Mouse (Mus musculus) hematopoietic stem cell, adult 5-6 weeks (primary cell): ENCODE results near the gene Fggy. TPM values are rescaled to one million over a fixed set of nuclear protein-coding genes. Genes with fewer than 3 reads are reported as not detected.
A peak's percentile ranks its signal among the peaks of the same experiment; 100 is the strongest.

Experiments
- ATAC-seq, 2 experiments: fragments of 125-278 bp in 1 of 2; replicated peaks in 1 of 2; 2 replicates each; pipeline ENCODE4 v1.8.0; 2016 to 2017; ENCODE audit warnings: inconsistent platforms in 2 of 2, mild to moderate bottlenecking in 2 of 2, moderate number of reproducible peaks in 2 of 2, low read depth in 1 of 2, moderate TSS enrichment in 1 of 2; ENCODE audit not compliant: low FRiP score in 2 of 2, poor library complexity in 2 of 2, severe bottlenecking in 2 of 2, insufficient read depth in 1 of 2, low TSS enrichment in 1 of 2
- total RNA-seq: library from RNA; stranded (forward); fragments of 172-1452, 232-1000 nt; gene quantifications from 2 replicates; pipeline ENCODE4 v1.2.3, GENCODE M21; 2017

The Fggy gene
- total RNA-seq, 1 experiment from 2014 or later, result 21.1 TPM

DNA sequence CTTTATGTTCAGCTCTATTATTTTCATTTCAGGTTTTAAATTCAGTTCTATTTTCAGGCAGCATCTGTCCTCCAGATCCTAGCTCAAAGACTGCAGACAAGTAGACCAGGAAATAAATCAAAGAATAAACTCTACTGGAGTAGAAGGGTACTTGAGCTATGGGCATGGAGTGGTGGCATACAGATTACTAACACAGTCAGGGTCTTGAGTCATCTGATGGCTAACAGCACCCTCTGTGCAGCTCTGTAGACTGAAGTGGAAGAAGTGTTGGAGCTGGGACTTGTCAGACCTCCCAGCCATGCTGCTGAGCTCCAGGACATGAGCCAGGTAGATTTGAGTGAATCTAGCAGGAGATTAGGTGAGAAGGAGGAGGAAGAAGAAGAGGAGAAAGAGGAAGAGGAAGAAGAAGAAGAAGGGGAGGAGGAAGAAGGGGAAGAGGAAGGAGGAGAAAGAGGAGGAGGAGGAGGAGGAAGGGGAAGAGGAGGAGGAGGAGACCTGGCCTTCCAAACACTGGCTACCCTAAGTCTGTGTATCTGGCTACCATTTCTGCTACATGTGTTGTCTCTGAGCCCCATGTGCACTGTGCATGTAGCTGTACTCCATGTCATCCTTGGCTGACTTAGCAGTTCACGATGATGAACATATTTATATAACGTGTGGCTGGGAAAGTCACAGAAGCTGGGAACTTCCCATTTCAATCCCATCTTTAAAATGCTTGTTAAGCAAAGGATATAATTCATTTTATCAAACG, 91.7 kb downstream of the Fggy start:
- ATAC-seq, result no peak

GRCm38 (mm10) chr4:95649552-95649905, 92.2 kb downstream of the Fggy start:
- no peak for ATAC-seq

GRCm38 (mm10) chr4:95649980-95650379, 92.7 kb downstream of the Fggy start:
- no peak for ATAC-seq

GRCm38 (mm10) chr4:95652044-95652443, 94.7 kb downstream of the Fggy start:
- ATAC-seq, result no peak

GRCm38 (mm10) chr4:95653296-95653912, 96.1 kb downstream of the Fggy start:
- ATAC-seq, result no peak

DNA sequence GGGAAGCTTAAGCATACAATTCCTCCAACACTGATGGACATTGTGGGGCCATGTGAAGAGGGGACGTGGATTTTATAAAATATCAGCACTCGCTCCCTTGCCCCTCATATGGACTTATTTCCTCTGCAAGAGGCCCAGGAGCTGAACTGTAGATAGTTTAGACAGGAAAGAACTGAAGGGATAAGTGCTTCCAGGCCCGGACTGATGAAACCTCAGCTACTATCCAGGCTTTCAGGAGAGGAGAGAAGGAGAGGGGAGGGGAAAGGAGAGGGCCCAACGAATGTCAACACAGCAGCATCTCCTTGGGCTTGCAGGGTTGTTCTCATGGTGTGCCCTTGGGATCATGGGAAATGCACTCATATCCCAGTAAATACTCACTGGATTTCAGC, 96.6 kb downstream of the Fggy start:
- no peak for ATAC-seq

DNA sequence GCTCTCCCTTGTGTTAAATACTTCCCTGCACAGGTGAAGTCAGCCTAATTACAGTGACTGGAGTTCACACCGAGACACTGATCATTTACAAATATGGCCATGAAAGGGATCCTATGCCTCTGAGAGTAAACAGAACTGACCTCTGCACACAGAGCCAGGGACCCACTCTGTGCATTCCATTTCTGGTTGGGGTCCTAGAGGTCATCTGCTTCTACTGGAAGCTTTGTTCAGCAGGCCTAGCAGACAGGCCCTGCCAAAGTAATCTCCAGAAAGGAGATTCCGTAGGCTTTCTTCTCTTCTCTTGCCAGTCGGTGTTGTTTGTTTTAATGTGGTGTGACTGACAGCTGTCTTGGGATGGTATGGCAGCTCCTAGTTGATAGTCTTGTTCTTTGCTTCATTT, 101.7 kb downstream of the Fggy start:
- ATAC-seq, result no peak

- no peak for ATAC-seq
Observed at GRCm38 (mm10) chr4:95663596-95663995, 106.3 kb downstream of the Fggy start.

- ATAC-seq, result no peak
Observed at GRCm38 (mm10) chr4:95664327-95664726, 107.0 kb downstream of the Fggy start.

- no peak for ATAC-seq
Observed at GRCm38 (mm10) chr4:95666284-95666889, 109.1 kb downstream of the Fggy start.

GRCm38 (mm10) chr4:95666896-95667295, 109.6 kb downstream of the Fggy start:
- ATAC-seq, result no peak

GRCm38 (mm10) chr4:95667595-95667994, 110.3 kb downstream of the Fggy start:
- ATAC-seq, result no peak

- ATAC-seq, result no peak
Observed at GRCm38 (mm10) chr4:95668543-95668942, 111.2 kb downstream of the Fggy start.

- ATAC-seq, result no peak
Observed at GRCm38 (mm10) chr4:95669336-95669735, 112.0 kb downstream of the Fggy start.

- ATAC-seq, result peak; percentile 29 to 42; a peak in 2 of 4 replicates
Observed at GRCm38 (mm10) chr4:95670559-95670958, 113.3 kb downstream of the Fggy start.

GRCm38 (mm10) chr4:95672039-95672438, 114.7 kb downstream of the Fggy start:
- ATAC-seq, result no peak

GRCm38 (mm10) chr4:95676390-95676789, 119.1 kb downstream of the Fggy start:
- ATAC-seq, result no peak

DNA sequence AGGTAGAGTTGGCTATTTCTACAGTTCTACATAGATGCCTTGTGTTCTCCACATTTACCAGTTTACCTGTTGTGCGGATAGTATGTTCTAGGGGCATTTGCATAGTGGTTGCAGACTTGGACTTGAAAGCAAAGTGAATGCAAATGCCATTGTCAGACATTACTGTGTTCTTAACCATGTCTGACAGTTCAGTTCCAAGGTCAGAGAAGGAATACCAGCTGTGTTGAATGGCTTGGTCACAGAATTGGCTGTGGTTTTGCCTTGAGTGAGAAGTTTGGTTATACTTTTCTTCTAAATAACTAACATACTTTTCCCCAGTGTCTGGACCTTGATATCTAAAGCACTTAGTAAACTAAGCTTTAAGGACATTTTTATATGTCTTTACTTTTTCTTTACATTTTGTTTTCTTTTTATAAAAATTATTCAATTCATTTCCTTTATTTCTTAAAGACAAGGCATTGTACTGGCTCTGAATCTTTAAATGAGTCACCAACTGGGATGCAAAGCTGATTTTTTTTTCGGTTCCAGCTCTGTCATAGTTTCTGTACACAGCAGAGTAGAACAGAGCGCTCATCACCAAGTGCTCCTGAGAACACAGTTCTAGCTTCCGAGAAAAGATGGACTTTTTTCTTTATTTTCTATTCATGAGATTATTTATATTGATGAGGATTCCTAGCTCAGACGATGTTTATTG, 123.6 kb downstream of the Fggy start:
- no peak for ATAC-seq
